Mouse (Mus musculus): ENCODE measurements around the gene Oser1.

Oser1 gene

DNA sequence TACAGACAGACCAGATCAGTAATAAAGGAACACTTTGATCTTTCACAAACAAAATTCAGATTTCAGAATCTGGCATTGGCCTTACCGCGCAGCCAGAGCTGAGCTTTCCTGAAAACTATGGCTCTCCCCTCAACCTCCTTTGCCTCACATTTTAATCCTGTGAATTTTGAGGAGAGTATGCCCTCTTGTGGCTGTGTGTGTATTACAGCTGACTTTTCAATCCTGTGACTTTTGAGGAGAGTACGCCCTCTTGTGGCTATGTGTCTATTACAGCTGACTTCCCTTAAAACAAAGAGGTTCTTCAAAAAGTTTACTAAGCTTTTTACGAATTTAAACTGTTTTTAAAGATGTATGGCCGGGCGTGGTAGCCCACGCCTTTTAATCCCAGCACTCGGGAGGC, 23.3 kb downstream of the Oser1 start:
- peak; percentile 63 for DNase-seq (ENCODE audit: low spot score)

DNA sequence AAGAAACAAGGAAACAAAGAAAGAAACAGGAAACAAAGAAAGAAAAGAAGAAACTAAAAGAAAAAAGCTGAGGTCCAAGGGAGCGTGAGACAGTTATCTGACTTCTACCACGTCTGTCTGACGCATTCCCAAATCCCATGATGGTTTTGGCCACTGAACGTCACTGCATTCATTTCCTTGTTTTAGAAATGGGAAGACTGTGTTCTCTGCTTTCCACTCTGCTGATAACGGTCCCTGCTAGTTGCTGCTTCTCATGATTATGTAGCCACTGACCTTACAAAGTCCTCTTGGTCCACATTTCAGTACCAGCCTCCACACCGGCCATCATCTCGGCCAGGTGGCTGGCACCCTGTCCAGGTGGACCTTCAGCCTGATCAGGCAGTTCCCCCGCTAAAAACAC, 25.3 kb downstream of the Oser1 start:
- DNase-seq (ENCODE audit: low spot score), result no peak

DNA sequence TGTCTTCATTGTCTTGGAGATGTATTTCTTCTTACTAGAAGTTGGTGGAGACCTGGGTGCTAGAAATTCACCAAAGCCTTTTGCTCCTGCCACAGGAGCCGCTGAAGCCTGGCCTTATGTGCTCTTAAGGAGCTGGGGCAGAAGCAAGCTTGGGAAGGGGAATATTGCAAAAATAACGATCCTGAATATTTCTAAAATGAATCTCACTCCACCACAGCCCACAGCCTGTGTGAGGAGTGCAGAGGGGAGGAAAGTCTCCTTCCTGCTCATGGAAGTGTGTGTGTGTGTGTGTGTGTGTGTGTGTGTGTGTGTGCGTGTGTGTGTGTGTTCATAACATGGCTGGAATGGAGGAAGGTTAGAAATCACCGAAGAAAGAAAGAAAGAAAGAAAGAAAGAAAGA, 25.7 kb downstream of the Oser1 start:
- DNase-seq (ENCODE audit: low spot score), result no peak

DNA sequence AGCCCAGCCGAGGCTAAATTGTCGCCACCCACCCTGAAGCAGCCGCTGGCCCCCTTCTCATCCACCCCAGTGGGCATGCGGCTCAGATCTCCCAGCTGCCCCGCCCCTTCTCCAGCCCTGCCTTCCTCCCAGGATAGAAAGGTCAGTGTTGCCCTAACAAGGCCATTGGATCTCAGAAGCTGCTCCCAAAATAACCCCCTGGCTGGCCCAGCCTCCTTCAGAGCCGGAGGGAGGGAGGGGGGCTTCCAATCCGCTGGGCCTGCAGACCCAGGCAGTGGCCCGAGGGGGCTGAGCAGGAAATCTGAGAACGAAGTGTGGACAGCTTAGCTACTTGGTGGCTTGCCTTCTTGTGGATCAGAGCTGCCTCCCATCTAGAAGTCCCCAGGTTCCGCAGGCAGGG, 26.6 kb downstream of the Oser1 start, which contains the start of gene Jph2:
TSS of gene Jph2 (minus strand) at position 89 of the 400 bp plus-strand sequence.
- peak; percentile 60 for DNase-seq (ENCODE audit: low spot score)

DNA sequence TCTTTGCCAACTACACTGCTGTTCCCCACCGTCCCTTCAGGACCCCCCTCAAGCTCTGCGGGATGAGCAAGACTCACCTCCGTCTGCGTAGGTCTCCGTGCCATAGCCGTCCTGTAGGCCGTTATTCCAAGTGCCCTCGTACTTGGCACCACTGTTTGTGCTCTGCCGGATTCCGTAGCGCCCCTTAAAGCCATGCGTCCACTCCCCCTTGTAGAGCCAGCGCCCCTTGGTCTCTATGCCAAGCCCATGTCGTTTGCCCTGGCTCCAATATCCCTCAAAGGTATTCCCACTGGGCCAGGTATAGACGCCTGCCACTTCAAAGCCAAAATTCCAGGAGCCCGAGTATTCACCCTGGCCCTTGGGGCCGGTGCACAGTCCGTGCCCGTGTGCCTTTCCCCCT, 27.4 kb downstream of the Oser1 start:
- no peak for DNase-seq (ENCODE audit: low spot score)

DNA sequence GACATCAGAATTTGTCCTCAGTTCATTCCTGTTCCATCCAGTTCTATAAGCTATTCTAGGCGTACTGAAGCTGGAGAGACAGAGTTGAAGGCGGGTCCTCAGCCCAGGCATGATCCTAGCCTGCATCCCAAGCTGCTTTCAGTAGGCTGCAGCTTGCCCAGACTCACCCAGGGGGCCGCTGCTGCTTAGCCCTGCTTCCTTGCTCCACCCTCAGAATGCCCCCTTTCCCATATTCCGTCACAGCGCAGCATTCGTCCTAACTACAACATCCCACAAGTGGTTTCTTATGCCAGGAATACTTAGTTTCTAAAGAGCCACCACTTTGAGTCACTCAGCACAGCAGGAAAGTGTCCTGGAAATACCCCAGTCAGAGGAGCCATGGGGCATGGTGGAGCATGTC, 29.5 kb downstream of the Oser1 start:
- no peak for DNase-seq (ENCODE audit: low spot score)

DNA sequence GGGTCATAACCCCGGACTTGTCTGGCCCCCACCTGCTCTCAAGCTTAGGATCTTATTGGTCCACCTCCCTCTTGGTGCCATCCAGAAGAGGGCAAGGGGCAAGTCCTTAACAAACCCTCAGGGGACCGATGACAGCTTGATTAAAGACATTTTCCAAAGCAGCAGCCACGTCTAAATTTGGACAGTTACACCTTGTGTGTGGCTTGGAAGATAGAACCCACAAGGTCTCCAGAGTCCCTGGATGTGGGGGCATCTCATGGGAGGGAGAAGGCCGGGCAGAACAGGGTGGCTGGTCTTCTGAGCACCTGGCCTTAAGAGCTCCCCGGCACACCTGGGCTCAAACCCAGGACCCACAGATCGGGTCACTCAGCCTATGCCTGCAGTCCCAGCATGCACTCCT, 30.5 kb downstream of the Oser1 start:
- DNase-seq (ENCODE audit: low spot score), result no peak

DNA sequence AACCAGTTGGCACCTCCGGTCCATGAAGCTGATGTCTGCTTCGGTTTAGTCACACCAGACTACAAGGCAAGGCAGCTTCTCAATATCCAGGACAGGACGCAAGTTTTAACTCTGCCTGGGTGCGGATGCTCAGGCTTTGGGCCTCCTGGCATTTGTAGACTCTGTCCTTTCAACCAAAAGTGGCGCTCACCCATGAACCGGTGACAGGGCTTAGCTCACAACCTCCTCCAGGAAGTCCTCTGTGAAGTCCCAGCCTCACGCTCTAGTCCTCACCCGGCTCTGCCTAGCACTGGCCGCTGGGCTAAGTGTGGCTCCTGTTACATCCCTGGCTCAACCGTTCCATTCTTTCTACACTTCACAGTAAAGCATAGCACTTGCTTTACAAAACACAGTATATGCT, 31.3 kb downstream of the Oser1 start:
- DNase-seq (ENCODE audit: low spot score), result no peak

DNA sequence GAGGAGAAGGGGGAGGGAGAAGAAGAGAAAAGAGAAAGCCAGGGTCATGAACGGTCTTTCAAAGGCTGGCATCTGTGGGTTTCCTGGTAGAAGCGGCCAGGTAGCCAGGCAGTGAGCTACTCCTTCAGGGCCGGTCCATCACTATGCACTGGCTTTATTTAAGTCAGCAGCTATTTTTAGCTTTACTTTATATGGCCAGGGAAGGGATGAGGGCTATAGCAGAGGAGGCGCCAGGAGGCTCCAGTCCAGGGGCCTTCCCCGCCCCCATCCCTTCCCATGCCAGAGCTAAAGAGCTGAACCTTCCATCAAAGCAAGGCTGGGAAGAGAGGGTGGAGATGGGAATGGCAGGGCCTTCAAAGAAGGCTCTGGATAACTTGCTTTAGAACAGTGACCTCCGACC, 32.1 kb downstream of the Oser1 start:
- DNase-seq (ENCODE audit: low spot score), result no peak

DNA sequence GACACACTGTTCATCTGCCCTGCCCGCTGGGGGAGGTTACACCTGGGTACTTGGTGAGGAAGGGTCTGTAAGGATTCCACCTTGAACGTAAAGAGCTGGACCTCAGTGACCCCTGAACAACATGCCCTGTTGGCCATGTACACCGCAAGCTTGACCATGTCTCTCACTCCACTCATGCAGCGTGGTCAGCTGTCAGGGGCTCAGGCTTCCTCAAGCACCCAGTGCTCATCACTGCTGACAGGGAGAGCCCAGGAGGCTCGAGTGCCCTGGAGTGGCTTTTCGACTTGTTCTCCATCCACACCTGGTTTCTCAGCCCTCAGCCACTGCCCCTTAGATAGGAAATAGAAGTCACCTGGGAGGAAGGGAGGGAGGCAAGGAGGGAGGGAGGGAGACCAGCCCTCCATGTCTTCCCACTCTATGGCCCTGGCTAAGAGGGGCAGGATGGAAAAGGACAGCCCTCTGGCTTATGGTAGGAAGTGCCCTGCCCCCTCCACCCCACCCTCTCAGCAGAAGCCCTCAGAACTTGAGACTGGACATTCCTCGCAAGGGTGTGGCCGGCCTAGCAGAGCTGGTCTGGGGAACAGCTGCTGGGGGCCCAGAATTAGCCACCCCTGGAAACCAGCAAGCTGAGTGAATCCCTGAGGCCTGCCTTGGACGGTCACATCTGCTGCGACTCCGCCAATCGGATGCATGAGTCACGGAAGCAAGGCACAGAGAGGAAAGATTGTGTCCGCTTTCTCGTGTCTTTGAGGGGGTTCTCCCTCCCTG, 37.9 kb downstream of the Oser1 start:
- peak; percentile 30 for DNase-seq (ENCODE audit: low spot score)

DNA sequence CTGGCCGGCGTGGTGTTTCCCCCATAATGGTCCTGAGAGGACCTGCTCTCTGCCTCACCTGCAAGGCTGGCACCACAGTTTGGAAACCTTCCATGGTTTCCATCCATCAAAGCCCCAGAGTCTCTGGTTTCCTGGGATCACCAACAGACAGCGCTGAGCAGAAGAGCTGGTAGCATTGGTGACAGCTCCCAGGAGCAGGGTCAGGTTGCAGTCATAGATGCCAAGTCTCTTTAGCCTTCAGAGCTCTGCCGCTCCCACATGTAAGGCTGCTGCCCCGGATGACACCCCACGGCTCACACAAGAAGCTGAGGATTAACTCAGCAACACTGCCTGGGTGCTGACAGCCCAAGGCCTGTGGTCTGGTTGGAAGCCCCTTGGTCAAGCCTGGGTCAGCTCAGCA, 39.4 kb downstream of the Oser1 start:
- DNase-seq (ENCODE audit: low spot score), result no peak

DNA sequence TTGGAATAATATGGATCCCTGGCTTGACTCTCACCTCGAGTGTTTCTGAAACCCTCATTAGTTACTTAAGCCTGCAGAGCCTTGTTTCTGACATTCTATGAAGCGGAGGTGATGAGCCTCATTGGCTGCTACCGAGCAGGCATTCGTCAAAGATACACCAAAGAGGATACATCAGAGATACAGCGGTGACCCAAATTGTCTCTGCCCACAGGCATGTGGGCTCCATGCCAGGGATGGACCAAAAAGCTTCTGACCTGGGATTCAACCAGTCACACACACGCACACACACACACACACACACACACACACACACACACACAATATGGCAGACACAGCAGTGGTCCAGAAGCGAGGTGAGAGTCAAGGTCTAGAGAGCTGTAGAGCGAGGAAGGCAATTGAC, 43.3 kb downstream of the Oser1 start:
- DNase-seq (ENCODE audit: low spot score), result no peak

DNA sequence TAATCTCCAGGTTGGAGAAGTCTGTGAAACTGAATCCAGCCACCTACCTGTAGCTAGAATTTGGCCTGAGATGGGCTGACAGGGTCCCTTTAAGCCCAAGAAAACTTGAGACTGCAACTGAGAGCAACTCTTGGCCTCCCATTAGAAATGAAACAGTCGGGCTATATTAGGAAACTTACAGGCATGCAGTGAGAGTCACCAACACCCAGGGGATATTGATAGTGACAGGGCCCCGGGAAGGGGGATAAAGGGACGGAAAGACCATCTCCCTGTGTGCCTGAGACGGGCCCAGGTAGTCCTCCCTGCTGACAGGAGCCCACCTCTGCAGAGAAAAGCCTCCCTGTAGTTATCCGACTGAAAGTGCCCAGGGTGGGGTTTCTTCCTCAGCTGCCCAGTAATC, 45.1 kb downstream of the Oser1 start:
- no peak for DNase-seq (ENCODE audit: low spot score)

DNA sequence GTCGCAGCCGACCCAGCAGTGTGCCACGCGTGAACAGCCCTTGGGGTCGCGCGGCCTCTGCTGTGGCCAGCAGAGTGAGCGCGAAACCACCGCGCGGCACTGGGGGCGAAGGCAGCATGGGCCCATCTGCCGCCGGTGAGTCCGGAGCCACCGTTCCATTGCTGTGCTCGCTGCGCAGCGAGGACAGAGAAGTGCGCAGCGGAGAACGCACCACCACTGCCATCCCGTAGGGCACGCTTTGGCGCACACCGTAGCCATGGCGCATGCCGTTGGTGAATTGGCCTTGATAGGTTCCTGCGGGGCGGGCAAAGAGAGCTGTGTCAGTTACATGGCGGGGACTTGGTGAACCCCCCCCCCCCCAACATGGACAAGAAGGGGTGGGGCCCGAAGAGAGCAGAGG, 48.4 kb downstream of the Oser1 start:
- DNase-seq (ENCODE audit: low spot score), result no peak

DNA sequence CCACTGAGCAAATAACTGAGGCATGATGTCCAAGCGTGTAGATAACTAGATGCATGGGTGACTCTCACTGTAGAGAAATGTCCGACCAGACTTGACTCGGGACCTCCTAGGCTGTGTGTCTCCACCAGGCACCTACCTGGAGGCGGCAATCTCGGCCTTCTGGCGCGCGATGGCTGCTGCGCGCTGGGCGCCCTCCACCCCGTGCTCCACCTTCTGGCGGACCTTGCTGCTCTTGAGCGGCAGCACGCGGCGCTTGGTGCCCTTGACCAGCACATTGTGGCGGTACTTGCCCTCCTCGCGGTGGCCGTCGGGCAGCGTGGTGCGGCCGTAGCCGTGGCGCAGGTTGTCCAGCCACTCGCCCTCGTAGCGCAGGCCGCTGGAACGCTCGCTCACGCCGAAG, 49.0 kb downstream of the Oser1 start:
- no peak for DNase-seq (ENCODE audit: low spot score)

DNA sequence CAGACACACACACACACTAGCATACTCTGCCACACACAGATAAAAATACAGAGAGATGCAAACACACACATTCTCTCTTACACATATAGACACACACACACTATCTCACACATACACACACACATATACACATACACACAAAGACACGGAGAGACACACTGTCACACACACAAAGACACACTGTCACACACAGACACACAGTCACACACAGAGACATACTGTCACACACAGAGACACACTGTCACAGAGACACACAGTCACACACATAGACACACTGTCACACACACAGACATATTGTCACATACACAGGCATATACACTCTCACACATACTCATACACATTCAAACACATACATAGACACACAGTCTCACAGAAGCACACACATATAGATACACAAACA, 51.9 kb downstream of the Oser1 start:
- no peak for DNase-seq (ENCODE audit: low spot score)

DNA sequence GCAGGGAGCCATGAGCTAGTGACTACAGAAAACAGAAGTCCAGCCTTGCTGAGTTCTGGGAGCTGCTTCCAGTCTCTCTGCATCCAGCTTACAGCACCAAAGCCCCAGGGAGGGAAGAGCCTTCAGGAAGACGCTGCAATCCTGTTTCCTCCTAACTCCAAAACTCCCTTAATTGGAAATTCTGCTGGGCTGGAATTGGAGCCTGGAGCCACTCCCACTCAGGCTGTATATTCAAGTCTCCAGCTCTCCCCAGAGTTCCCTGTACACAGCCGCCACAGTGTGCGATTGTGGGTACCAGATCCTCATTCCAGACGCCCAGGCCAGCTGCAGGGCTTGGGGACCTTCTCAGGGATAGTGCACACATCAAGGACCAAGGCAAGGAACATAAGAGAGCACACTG, 54.3 kb downstream of the Oser1 start:
- DNase-seq (ENCODE audit: low spot score), result no peak

DNA sequence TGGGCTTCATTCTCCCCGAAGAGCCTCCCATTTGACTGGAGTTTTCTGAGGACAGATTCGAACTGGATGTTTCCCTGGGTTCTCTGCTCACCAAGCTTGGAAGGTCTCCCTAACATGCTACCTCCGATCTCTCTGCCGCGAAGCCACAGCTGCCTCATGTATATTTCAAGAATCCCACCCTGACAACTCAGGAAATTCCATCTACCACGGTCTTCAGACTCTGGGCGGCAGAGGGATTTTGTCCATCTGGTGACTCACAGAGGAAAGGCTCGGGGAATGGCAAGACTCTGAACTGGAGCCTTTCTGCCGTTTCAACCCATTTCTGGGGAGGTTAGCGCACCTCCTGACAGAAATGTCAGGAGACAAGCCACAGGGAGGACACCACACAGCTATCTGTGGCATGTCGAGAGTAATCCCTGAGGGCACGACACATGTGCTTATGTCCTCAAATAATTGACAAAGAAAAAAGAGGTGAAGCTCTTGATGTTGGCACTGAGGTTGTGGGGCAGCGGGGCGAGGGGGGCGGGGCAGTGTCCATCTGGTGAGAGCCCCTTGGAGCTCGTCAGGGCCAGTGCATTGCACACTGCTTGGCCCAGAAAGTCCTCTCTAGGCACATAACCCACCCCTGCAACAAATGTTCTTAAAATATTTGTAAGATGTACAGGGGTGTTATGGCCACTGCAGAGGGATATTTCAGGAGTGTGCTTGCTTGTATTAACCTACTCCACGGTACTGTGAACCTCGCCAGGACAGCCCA, 59.5 kb downstream of the Oser1 start:
- no peak for DNase-seq (ENCODE audit: low spot score)

DNA sequence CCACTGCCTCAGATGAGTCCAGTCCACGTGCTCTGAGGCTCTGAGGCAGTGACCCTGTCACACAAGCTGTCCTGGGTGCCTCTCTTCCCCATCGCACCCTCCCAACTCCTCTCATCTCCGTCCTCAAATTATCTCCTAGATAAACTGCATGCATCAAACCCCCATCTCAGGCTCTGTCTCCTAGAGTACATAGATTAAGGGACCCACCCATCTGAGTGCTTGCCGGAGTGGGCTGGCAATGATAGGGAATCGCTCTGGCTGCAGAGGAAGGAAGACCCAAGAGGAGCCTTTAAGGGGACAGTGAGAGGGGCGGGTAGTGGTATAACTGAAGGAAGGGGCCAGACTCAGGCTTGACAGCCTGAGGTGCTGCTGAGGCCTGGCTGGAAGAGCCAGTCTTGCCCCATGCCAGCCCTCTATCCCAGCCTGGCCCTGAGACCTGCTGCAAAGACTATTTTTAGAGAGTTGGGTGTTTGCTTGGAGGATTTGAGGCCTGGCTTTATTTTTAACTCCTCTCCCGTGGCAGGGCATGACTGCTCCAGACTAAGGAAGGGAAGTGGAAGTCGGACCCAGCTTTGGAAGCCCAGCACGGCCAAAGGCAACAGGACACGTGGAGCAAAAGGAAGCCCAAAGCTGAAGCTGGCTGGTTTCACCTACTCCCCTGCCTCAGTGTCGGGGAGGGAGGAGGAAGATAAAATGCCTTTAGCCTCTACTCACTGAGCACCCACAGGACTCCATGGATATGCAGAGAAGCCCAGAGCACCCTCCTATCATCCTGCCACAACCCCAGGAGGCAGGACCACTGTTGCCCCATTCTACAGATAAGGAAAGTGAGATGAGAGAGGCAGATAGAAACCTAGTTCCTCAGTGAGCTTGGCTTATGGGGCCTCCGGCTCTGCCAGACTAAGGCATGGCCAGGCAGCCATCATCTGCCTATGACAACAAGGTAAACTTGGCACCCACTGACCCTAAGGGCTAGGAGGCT, 61.3 kb downstream of the Oser1 start:
- DNase-seq (ENCODE audit: low spot score), result no peak

DNA sequence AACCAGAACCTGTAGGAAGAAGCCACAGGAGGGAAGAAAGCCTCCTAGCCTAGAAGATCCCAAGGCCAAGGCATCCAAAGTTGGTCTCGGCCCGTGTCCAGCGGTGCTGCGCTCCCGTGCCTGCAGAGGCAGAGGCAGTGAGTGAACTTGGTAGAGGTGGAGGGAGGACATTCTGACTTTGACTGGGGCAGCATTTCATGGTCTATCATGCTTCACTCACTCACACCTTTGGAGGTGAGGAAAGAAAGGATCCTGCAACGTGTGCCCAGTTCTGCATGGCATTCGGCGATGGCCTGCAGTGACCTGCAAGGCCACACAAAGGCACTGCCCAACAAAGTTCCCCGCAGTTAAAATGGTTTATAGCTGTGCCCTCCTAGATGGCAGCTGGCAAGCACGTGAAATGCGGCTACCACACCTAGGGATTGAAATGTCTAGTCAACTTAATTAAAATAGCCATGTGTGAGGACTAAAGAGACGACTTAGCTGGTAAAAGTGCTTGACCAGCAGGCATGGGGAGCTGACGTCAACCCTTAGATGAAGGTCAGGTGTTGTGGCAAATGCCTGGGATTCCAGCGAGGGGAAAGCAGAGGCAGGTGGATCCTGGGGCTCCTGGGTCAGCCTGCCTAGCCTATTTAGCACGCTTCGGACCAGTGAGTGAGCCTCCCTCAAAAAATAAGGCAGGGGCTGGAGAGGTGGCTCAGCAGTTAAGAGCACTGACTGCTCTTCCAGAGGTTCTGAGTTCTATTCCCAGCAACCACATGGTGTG, 63.5 kb downstream of the Oser1 start:
- no peak for DNase-seq (ENCODE audit: low spot score)

DNA sequence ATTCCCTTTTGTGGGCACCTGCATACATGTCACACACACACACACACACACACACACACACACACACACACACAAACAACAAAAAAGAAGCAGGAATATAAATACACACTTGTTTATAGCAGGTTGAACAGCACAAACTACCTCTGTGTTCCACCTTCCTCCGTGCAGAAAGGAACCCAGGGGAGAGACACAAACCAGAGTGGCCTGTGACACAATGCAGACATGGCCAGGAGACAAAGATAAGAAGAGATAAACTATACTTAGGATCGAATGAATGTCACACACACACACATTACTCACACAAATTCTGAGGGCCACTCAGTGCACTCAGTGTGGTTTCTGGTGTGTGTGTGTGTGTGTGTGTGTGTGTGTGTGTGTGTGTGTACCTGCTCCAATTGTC, 65.2 kb downstream of the Oser1 start:
- DNase-seq (ENCODE audit: low spot score), result no peak

DNA sequence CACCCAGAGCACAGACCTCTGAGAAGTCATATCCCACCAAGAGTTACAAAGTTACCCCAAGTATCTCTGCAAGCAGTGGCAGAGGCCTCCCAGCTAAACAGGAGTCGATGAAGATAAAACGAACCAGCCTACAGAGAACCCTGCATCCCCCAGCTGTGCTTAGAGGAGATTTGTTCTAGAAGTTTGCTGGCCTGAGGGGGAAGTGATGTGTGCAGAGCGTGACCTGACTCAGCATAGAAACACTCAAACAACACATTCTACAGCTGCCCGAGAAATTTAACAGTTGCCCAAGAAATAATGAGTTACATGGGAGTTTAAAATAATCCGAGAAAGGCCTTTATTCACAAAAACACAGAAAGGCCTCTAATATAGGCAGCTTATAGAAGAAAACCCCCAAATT, 65.8 kb downstream of the Oser1 start:
- no peak for DNase-seq (ENCODE audit: low spot score)

All from yolk sac, embryonic 10.5 days (tissue).